Mouse (Mus musculus) lung, postnatal 36 days (tissue): Measurements from ENCODE around the gene Ripply1.

Experiments used
- DNase-seq: peaks from one replicate; pipeline ENCODE4 v3.0.0; 2022; ENCODE audit warnings: mixed read lengths

Gene Ripply1

DNA sequence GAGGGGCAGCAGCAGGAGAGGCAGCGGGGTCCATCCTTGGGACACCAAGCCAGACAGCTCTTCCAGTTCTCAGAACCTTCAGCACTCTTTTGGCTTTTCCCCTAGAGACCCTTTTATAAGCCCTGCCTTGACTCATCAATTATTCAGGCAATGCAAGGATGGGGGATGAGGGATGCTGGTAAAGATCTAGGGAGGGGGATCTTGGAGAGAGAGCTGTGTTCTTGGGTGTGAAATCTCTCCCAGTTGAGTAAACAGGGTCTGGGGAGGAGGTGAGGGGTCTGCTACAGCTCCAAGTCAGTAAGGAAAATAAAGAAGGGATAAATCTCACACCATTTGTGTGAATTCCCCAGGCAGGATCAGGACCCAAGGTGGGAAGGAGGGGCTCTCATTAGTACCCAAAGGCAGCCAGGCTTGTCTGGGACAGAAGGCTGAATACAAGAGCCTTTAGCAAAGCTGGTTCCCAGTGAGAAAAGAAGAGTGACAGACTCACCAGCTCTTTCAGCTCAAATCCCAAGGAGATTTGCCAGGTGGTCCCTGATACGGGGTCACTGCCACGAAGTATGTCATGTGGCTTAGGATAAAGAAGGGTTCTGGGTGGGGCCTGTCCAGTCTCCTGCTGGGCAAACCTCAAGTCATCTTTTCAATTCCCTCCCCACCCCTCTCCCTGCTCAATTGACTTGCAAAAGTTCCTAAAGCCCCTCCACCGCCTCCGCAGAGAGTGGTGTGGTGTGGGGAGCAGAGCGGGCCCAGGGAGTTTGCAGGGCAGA lies at the start of gene Ripply1:
Gene Ripply1, minus strand, starts transcription at position 76 of the 767 bp plus-strand sequence.
- DNase-seq, result no peak

DNA sequence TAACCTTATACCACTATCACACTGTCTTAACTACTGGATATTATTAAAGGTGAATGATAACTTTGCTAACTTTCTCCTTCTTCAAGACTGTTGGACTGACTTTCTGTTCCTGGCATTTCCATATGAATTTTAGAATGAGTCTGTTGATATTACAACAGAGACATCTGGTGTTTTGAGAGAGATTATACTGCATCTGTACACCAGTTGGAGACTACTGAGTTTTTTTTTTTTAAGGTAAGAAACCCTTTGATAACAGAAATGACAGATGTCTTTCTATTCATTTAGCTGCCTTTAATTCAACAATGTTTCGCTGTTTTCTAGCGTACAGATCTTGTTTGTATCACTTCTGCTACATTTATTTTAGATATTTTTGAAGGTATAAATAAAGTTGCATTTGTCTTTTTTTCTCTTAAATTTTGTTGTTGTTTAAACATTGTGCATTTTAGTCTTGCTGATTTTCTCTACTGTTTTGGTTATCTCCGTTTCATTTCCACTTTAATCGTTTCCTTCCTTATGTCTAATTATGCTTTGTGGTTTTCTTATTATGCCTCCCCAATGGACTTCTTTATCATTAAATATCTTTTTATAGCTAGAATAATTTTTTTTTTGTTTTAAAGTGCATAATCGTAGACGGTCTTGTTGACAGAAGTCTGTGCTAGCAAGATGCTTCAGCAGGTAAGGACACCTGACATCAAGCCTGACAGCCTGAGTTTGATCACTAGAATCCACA lies 46.4 kb upstream of the Ripply1 start:
- DNase-seq, result no peak

DNA sequence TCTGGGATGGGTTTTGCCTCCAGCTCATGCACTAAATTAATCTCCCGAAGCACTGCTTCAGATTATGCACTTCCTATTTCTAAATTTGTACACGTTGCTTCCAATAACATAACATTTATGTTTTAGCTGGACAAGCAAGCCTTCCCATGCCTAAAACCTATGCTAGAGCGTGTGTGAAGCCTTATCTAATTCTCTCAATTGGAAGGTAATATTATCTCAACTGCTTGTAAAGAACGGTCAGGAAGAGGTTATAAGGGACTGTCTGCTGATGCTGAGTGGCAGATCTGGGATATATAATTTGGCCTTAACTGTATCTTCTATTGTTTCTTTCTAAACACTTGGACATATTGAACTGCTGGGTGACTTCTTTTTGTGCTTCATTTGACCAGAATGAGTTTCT lies 44.8 kb upstream of the Ripply1 start:
- no peak for DNase-seq

DNA sequence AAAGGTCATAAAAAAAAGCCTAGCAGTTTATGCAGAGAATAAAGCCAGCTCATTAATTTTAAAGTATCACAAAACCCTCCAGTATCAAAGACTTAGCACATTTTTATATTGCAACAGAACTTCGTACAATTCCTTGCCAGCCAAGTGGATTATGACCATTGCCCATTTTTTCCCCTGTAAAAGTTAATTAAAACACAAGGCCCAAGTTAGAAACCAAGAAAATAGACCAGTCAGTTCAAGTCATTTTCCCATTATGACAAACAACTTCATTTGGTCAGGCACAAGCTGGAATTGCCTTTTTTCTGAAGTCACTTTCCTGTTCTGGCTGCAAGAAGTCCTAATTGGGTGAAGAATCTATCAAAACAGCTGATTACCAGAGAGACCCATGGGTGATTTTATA lies 43.2 kb upstream of the Ripply1 start:
- no peak for DNase-seq

DNA sequence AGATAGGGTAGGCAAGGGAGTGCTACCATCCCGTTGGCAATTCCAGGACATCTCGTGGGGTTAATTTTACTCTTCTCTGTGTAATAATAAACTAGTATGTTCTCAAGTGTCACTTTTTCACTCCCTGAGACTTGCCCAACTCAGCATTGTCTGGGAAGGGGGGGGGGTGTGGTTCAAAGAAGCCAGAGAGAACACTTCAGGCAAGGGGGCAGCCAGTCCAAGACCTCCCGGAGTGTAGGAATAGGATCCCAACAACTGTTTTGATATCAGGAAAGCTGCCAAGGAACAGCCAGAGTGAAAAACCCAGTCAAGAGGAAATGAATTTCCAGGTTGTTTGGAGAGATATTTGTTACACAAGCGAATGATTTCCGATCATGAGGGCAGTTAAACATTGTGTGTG lies 33.0 kb upstream of the Ripply1 start:
- no peak for DNase-seq

DNA sequence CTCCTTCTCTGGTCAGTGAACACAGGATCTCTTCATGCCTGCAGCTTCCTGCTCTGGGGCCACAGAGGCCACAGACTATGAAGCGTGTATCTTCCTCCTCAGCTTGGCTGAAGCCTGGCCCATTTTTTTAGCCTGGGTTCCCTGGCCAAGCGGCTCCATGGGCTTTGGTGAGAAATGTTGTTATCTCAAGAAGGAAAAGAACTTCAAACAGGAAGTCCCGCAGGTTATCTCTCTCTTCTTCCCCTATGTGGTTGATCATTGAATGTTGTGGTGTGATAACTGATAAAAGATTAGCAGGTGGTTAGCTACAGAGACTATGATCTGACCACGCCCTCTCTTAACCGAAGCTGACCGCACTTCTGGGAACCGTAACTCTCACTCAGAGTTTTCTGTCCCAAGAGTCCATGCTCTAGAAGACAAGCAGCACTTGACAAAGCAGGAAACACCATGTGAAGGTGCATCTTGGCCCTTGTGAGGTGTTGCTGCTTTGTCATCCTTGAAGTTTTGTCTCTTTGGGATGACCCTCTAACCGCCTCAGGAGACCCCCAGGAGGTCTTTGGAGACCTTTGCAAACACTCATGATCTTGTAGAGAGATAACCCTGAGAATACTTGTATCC lies 32.0 kb upstream of the Ripply1 start:
- no peak for DNase-seq

DNA sequence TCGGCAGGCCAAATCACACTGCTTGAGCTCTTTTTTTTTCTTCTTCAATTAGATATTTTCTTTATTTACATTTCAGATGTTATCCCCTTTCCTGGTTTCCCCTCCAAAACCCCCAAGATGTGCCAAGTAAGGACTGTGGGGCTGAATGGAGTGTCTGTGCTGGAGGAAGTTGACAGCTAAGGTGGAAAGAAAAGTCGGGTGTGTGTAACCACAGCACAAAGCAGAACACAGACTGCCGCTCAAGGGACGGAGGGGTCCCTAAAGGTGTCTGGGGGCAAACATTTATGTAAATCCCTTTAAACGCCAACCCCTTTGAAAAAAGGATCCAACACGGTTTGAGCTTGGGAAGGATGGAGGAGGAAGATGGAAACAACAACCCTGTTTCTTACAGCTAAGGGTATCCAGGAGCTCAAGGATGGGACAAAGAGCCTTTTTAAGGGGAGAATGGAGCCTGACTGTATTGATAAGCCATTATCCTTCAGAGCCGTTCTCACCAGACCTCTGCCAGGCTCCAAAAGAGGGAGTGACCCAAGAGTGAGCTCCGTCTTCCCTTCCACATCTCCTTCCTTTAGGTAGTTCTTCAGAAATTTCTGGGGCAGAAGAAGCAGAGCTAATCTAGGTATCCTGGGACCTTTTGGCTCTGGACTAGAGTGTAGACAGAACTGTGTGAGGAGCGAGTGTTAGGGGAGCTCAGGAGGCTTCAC lies 31.3 kb upstream of the Ripply1 start:
- no peak for DNase-seq

DNA sequence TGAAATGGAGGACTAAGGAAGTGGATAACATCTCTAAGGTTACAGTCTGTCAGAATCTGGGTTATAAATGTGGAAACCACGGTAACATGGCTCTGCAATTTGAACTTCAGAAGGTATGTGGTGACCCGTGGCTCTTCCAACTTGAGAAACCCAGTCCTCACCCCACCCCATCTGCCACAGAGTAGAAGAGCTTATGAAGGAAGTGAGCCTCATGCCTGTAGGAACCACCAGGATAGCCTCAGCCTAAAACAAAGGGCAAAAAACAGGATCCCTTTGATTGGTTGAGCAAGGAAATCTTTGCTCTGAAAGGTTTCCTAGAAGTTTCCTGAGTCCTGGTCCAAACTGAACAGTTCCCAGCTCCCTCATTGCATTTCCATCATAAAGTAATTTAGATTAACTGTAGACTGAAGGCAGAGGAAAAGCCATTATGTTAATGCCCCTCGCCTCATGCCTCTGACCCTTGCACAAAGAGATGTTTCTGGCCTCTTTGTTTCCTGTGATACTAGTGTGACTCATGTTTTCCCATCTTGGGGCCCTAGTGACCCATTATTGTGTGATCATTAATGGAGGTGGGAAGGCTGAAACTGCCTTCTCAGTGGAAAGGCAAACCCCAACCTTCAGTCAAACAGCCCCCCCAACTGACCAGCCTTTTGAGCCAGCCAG lies 30.6 kb upstream of the Ripply1 start:
- DNase-seq, result no peak

DNA sequence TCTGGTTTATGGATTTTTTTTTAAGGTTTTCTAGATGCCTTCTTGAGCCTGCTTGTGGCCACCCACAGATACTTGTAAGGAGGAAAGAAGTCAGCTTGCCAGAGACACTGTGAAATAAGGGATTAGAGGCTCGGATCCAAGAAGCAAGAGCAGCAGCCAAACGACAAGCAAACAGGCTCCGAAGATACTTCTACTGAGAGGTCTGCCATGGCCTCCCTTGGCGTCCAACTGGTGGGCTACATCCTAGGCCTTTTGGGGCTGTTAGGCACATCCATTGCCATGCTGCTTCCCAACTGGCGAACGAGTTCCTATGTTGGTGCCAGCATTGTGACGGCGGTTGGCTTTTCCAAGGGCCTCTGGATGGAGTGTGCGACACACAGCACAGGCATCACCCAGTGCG lies 26.3 kb upstream of the Ripply1 start:
- DNase-seq, result no peak

DNA sequence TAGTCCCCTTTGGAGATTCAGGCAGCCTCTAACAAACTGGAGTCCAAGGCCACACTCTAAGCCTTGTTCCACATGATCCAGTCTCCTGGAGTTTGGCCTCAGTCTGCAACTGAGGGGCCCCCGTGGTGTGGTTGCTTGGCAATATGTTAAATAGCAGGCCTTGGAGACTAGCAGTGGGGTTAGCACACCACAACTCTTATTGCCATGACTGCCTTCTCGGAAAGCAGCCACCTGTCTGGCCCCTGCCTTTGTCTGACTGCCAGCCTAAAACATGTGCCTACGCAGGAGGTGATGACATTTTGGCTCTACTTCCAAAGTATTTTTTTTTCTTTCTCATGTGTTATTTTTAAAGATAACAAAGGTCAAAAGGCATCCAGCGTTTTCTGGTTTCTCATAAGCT lies 25.9 kb upstream of the Ripply1 start:
- no peak for DNase-seq

DNA sequence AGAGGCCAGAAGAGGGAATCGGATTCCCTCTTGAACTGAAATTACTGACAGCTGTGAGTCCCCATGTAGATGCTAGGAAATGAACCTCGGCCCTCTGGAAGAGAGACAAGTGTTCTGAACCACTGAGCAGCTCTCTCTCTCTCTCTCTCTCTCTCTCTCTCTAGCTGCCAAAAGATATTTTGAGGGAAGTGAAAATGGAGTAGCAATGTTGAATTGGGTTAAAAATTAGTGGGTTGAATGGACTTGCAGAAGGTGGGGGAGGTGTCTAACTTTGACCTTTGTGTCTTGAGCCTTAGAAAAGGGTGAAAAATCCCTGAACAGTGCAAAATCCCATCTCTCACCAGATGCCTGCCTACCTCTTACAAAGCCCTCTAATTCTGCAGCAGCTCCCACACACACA lies 25.2 kb upstream of the Ripply1 start:
- no peak for DNase-seq

DNA sequence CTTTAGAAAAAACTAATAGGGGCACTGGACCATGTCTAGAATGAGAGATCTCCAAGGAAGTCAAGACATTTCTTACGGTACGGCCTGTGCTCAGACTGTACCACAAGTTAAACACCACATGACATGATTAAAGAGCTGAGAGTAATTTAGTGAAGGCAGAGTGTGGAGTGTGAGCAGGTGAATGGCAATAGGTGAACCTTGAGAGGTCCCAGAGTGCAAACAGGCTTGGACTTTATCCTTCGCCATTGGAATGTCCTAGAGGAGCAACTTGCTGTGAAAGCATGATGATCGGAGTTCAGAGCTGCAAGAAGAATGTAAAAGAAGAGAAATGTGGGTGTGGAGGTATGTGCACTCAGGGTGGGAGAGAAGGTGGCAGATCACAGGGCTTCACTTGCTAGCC lies 23.8 kb upstream of the Ripply1 start:
- no peak for DNase-seq

DNA sequence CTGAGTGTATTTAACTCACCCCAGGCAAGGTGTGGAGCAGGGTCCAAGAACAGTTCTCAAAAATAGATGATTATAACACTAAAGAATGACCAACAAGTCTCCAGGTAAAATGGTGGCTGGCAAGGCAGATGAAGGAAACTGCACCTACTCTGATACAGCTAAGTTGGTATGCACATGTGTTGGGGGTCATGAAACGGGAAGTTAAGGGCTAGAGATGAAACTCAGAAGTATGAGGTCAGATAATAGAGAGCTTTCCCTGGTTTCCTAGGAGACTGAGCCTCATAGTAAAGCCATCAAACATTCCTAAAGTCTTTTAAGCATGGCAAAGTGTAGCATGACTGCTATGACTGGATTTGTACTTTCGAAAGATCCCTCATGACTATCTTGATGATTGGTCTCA lies 20.9 kb upstream of the Ripply1 start:
- DNase-seq, result no peak

DNA sequence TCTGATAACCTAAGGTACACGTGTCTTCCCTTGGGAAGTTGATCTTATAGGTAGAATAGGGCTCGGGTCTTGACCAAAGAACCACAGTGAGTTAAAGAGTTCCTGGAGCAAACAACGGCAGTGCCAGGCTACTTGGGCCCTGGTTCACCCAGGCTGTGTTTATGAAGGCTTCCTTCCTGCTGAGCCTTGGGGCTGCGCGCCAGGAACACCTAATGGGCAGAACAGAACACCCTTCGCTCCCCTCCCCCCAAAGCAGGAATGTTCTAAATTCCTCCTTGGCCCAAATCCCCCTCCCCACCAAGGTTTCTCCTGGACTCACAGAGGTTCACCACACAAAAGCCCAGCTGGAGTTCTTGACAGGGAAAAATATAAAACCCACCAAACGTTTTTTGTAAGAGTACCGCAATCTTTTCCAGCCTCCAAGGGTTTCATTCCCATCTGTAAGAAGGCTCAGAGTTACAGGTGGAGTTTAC lies 18.3 kb upstream of the Ripply1 start, which contains the start of gene Cldn2:
Gene Cldn2, plus strand, starts transcription at position 423 of the 473 bp plus-strand sequence.
- peak; percentile 59 for DNase-seq

DNA sequence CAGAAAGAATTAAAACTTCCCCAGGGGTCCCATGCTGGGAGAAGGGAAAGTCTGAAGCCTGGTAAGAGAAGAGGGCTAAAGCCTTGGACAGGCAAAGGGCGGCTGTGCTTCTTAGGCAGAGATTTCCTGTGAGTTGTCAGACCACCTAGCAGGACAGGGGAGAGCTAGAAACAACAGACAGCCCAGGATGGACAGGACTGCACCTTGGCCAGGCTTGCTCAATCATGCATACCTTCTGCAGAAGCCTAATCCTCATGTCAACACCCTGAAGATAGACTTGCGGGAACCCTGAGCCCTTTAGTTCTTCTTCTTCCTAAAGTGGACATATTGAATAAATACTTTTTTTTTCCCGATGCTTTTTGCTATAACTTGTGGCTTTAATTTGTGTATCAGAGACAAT lies 17.8 kb upstream of the Ripply1 start:
- DNase-seq, result no peak

DNA sequence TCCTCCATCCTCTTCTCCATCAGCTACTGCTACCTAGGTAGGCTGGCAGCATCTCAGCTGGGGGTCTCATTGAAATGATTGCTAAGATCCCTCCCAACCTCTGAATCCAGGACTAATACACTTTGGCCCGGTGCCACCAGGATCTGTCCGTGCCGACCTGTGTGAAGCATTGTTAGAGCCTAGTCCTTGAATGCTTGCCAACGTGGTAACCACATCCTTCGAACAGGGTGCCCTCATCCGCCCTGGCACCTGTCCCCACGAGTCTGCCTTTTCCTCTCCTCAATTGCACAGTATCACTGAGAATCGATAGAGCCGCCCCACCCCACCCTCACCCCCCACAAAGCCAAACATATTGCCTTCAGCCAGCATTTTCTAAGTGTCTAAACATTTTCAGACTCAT lies 15.7 kb upstream of the Ripply1 start:
- peak; percentile 27 for DNase-seq

DNA sequence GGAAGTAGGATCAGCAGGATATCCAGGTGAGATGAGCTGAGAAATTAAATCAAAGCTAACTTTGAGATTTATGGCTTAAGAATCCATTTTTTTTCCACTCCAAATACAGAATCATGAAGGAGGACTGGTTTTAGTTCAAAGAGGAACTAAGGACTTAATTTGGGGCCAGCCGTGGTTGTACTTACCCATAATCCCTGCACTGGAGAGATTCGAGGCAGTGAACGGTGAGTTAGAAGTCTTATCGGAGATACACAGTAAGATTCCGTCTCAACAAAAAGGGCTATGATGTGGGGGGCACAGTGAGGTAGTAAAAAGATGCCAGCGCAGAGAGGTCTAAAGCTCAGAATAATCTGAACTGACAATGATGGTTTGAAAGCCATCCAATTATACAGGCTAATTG lies 13.9 kb upstream of the Ripply1 start:
- DNase-seq, result no peak

DNA sequence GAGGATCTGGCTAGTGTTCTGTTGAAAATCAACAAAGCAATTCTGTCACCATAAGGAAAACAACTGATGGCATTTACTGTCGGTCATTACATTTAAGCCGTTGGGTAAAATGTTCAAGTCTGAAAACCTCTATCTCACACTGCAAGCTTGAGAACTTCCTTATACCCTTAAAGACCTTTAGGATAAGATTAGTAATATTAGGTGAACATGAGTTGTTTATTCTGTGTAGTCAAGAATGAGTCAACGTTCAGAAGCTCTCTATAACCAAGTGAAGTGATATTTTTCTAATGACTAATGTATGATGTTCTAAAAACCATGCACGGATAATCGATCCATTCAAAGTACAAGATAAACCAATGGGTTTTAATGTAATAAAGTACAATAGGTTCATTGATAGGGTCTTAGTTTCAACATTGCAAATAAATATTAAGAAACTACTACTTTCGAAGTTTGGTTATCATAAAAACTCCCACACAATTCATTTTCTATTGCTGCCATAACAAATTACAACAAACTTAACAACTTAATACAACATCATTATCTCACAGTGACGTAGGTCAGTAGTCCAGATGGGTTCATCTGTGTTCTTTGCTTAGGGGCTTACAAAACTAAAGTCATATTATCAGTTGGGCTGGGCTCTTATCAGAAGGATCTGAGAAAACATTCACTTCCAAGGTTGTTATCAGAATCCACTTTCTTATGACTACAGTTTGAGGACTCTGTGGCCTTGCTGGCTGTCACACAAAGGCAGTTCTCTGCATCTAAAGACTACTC lies 12.1 kb upstream of the Ripply1 start:
- no peak for DNase-seq

DNA sequence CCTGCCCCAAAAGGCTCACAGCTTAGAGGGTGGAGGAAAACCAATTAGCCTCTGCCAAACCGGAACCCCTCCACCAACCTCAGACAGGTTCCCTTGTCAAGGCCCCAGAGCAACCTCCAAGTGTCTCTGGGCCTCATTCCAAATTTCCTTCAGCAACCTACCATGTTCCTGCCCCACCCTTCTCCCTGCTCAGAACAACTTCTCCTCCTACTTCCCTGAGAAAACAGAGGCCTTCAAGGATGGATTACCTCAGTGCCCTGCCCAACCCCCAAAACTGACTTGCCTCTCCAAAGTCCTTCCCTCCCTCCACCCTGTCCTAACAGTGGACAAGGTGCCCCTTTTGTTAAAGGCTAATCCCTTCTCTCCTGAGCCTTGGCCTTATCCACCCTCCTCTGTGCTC lies 3.6 kb upstream of the Ripply1 start:
- DNase-seq, result peak; percentile 81

DNA sequence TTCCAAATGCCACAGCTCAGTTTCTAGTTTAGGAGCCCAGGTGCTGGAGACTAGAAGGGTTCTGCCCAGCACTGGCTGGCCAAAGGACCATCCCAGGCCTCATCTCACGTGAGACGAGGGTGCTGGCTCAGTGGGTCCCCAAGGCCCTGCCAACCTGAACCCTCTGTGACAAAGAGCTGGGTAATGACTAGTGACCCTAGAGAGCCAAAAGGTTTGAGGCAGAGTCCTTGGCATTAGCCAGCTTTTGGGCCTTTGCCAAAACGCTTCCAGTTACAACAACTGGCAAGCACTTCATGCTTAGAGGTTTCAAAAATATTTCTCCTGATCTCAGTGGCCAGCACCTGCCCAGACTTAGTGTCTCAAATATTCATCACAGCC lies 881 bp upstream of the Ripply1 start:
- peak; percentile 53 for DNase-seq

DNA sequence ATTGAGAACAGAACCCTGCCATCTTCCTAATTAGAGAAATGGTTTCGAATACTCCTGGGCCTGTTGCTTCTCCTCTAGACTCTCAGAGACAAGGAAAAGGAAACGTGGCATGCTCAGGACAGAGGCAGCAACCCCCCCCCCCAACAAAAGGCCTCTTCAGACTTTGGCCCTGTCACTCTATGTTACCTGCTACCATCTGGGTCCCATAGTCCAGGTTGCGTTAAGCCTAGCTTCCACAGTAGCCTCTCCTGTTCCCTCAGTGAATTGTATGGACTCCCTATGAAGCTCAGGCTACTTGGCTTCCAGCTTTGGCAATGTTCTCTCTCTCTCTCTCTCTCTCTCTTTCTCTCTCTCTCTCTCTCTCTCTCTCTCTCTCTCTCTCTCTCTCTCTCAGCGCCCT lies 590 bp downstream of the Ripply1 start:
- no peak for DNase-seq

DNA sequence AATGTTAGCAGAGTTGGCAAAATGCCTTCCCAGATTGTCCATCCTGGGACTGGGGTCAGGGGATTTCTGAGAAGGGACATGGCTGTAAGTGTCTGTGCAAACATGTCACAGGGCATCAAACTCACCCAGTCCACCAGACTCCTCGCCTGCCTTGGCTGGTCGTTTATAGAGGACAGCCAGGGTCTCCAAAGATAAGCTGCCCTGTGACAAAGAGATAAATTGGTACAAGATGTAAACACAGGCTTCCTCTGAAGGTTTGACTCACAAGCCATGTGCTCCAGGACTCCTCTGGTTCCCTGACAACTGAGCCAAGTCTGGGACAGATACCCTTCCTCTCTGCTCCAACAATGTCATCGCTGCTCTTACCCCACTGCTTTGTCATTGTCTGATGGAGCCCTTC lies 1.2 kb downstream of the Ripply1 start:
- DNase-seq, result peak; percentile 21
